Mouse (Mus musculus) cerebellum, postnatal 10 days (tissue): ENCODE measurements around the gene Gm28897.
"Not testable (repeated sequence)": the region's sequence is repeated elsewhere in the genome, so short reads cannot be mapped to it uniquely, and the experiment has no call there.

Source experiments
- DNase-seq, 2 experiments: peaks; one replicate each; pipeline ENCODE4 v3.0.0; 2021; ENCODE audit warnings: mixed read lengths in 2 of 2

Gm28897 gene

GRCm38 (mm10) chrY:80926695-80927094, at the start of gene Gm28897:
Gm28897 (plus strand) TSS chrY:80926995.
- DNase-seq = not testable (repeated sequence)
